Mouse (Mus musculus) cerebellum, postnatal 4 days (tissue): ENCODE measurements around the gene Cad.
"Not testable (repeated sequence)": the region's sequence is repeated elsewhere in the genome, so short reads cannot be mapped to it uniquely, and the experiment has no call there.

Experiments used
- DNase-seq, 2 experiments: peaks; one replicate each; pipeline ENCODE4 v3.0.0; 2022; ENCODE audit warnings: low spot score in 2 of 2, mixed read lengths in 1 of 2

Gene Cad

DNA sequence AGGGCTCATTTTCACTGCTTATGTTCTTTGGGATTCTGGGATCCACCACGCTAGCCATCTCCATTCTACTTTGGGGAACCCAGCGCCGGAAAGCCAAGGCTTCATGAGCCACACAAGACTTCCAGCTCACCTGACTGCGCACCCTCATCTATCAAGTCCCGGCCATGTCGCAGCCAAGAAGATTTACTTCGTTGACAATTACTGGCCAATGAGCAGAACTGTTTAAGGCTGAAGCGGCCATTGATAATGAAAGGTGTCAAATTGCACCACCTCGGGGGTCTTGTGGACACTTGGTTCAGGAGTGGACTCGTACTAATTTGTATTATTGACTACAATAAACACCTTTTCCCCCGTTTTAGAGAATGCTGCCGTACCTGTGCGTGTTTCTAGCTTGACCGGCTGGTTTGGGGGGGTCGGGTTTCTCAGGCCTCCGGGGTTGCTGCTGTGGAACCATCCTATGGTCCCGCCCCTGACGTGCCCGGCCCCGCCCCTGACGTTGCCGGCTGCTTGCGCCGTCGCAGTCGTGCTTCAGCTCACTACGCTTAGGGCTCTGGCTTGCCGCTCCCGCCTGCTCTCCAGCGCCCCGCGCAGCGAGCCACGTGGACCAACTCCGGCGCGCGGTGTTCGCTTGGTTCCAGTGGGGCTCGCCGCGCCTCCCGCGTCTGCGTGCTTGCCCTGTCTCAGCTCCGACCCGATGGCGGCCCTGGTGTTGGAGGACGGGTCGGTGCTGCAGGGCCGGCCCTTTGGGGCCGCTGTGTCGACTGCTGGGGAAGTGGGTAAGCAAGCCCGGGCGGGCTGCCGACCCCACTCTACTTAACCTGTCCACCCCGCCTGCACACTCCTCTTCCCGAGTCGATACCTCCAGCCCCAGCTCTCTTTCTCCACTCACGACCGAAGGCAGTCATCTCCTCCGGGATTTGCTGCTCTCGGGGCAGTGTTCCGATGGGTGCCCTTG is at the start of gene Cad:
Cad (plus strand) TSS at position 520 of the 955 bp plus-strand sequence.
- DNase-seq, result peak; percentile 91 to 92

DNA sequence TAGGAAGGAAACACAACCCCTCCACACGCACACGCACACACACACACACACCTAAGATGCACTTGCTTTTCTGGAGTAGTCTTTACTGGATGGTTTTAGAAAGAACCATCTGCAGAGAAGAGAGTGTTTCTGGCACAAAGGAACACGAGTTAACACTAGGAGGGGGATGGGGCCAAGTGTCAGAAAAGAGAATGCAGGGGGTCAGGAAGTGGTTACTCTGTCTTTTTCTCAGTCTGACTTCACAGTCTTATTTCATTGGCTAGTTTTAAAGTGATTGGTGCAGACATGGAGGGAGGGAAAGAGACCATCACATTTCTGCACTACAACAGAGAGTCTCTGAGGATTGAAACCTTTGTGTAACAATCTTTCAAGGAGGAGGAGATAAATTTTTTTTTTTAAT is 41.8 kb upstream of the Cad start:
- DNase-seq, result no peak

- DNase-seq, result no peak
Observed at GRCm38 (mm10) chr5:31015913-31016312, 38.7 kb upstream of the Cad start.

GRCm38 (mm10) chr5:31021790-31022189 is 32.8 kb upstream of the Cad start:
- not testable (repeated sequence) for DNase-seq

- DNase-seq, result no peak
Observed at GRCm38 (mm10) chr5:31022690-31023089, 31.9 kb upstream of the Cad start.

DNA sequence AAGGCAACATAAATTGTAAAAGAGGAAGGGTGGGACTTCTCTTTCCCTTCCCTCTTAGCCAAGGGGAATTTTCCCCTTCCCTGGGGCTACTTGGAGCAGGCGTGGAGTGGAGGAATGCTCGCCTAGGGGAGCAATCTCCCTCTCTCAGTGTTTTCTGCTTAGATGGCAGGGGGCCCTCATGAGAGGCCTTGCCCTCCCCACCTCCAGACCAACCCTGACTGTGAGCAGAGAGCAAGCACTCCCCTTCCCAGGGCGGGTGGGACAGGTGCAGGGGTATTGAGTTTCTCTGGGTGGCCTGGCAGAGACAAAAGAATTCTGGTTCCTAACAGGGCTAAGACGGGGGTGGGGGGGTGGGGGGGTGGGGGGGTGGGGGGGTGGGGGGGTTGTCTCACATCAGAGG is 31.3 kb upstream of the Cad start:
- no peak for DNase-seq

GRCm38 (mm10) chr5:31024641-31025040 is 29.9 kb upstream of the Cad start:
- DNase-seq, result no peak

DNA sequence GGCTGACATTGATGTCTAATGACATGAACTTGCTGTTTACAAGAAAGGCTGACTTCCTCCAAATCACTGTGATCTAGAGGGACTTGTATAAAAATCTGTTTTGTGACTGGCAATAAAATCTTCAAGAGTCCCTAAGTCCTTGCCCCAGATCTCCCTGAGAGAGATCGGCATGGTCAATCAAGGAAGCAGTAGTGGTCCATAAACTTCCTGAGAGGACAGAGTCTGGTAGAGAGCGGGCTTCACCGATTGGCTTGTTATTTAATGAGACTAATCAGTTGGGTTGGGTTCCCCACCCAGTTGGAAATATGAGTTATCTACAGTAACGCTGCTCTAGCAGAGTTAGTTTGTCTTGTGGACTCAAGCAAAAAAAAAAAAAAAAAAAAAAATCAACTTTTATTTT is 23.7 kb upstream of the Cad start:
- no peak for DNase-seq

GRCm38 (mm10) chr5:31031508-31031907 is 23.1 kb upstream of the Cad start:
- no peak for DNase-seq

DNA sequence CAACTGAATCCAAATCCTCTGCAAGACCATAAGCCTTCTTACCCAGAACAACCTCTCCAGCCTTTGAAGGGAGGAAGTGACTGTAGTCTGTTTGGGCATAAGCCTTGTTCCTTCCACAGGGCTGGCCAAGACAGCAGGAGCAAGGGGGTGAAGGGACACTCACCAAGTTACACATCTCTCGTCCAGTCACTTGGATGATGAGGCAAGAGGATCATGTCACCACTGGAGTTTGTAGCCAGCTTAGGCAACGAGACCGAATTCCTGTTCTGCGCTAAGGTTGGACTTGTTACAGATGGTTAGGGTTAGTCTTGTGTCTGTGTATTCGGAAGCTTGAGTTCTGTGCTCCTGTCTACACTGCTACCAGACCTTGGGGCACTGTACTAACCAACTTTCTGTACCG is 19.9 kb upstream of the Cad start:
- DNase-seq, result no peak

- not testable (repeated sequence) for DNase-seq
Observed at GRCm38 (mm10) chr5:31036556-31036955, 18.0 kb upstream of the Cad start.

DNA sequence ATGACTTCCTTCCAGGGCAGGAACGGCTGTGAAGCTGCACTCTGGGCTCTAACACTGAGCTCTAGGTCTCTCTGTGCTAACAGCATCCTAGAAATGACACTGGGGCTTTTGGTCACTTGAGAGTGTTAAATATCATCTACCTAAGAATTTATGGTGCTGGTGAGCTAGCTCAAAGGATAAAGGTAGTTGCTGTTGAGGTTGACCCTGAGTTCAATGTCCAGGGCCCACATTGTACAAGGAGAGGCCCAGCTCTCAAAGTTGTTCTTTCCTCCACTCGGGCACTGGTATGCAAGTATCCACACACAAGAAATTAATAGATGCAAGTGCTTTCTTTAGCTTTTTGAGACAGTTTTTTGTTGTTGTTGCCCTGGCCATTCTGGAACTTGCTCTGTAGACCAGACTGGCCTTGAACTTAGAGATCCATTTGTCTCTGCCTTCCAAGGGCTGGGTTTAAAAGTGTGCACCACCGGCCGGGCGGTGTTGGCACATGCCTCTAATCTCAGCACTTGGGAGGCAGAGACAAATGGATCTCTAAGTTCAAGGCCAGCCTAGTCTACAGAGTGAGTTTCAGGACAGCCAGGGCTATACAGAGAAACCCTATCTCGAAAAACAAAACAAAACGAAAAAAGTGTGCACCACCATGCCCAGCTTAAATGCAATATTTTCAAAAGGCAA is 16.3 kb upstream of the Cad start:
- no peak for DNase-seq

DNA sequence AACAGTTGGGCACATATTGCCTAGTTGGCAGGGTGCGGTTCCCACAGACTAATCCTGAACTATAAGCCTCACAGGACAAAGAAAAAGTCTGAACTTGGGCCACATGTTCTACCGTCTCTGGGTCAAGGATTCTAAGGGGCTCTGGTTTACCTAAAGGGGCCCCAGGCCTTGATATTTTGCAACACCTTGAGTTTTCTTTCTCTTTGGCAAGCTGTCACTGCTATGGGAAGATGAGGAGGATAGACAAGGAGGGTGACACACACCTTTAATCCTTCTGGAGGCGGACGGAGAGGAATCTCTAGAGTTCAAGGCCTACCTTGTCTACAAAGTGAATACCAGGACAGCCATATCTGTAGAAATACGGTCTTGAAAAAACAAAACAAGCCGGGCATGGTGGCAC is 8.2 kb upstream of the Cad start:
- no peak for DNase-seq

- DNase-seq, result no peak
Observed at GRCm38 (mm10) chr5:31047074-31047473, 7.5 kb upstream of the Cad start.

- peak; percentile 88 to 99 for DNase-seq
Observed at GRCm38 (mm10) chr5:31047848-31048762, 6.5 kb upstream of the Cad start, which contains the start of gene Atraid. Gene Atraid (plus strand): TSS chr5:31048312.

- DNase-seq, result peak in 1 of 2 experiments; percentile 30
Observed at GRCm38 (mm10) chr5:31048763-31049641, 5.6 kb upstream of the Cad start, which contains the start of gene Slc5a6. Gene Slc5a6 (minus strand): TSS chr5:31048924.

DNA sequence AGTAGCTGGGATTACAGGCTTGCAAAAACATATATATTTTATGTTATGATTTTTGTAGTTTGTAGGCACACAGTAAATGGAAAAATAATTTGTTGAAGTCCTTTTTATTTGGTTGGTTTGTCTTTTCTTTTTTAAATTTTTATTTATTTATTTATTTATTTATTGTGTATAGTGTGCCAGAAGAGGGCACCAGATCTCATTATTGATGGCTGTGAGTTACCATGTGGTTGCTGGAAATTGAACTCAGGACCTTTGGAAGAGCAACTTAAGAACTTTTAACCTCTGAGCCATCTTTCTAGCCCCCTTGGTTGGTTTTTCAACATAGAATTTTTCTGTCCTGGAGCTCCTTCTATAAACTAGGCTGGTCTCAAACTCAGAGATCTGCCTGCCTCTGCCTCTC is 4.2 kb upstream of the Cad start:
- no peak for DNase-seq

GRCm38 (mm10) chr5:31053728-31054127 is 852 bp upstream of the Cad start:
- not testable (repeated sequence) for DNase-seq

GRCm38 (mm10) chr5:31055216-31056140 is 898 bp downstream of the Cad start:
- no peak for DNase-seq

DNA sequence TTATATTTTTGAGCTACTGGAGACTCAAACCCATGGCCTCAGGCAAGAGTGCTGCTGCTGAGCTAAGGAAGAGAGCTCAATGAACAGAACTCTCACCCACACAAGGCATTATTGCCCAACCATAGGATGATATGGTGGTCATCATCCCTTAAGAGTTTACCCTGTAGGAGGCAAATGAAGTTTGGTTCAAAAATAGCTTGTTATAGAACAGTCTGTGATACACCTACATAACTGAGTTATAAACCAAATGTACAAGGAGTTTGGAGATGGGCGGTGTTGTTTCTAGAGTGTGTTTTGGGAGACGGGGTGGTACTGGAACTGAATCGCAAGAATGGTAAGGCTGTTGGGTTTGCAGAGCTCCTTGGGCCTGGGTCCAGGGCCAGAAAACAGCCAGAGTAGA is 15.2 kb downstream of the Cad start:
- DNase-seq, result no peak
